Mouse (Mus musculus): ENCODE measurements around the gene Ier2. TPM values are rescaled to one million over a fixed set of nuclear protein-coding genes. Genes with fewer than 3 reads are reported as not detected.
"Not testable (repeated sequence)": the region's sequence is repeated elsewhere in the genome, so short reads cannot be mapped to it uniquely, and the experiment has no call there.

Gene Ier2
- total RNA-seq, 2 experiments from 2014 or later, result 7.2 to 7.6 TPM

DNA sequence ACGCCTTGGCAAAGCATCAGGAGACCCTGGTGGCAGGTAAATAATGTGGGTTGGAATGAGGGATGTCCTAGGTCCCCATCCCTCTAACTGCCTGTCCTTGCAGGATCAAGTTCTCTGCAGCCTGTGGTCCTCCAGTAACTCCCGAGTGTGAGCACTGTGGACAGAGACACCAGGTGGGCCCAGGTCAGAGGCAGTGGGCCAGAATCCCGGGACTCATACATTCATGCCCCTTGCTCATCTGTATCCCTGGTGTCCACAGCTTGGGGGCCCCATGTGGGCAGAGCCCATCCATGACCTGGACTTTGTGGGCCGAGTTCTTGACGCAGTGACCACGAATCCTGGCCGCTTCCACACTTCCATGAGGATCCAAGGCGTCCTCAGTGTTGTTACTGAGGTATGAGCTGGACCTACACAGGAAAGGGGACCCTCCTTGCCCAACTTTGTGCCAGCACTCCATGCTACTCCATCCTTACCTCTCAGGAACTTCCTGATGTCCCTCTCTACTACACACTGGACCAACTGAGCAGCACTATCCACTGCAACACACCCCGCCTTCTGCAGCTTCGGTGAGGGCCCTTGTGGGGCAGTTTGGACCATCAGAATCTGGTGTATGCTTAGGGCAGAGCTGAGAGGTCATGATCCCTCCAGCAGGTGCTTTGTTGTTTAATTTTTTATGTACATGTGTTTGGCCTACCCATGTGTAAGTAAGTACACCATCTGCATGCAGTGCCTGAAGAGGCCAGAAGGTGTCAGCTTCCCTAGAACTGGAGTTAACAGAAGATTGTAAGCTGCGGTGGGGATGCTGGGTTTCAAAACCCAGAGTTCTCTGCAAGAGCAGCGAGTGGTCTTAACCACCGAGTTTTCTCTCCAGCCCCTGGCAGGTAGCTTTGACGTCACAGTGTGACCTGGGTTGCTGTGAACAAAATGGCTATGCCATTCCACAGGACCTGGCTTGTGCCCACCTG lies 34.8 kb upstream of the Ier2 start:
- DNase-seq, result no peak

DNA sequence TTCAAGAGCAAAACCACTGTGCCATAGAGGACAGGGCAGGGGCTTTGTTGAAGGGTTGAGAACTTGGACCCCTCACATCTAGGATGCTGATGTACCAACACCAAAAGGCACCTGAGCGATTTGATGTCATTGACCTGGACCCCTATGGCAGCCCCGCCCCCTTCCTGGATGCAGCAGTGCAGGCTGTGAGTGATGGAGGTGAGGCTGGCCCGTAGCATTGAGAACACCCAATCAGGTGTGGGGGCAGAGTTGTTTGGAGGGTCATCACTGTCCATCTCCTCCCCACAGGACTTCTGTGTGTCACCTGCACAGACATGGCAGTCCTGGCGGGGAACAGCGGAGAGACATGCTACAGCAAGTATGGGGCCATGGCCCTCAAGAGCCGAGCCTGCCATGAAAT lies 32.5 kb upstream of the Ier2 start:
- no peak for DNase-seq

GRCm38 (mm10) chr8:84693332-84693731 lies 30.7 kb upstream of the Ier2 start:
- no peak for DNase-seq

DNA sequence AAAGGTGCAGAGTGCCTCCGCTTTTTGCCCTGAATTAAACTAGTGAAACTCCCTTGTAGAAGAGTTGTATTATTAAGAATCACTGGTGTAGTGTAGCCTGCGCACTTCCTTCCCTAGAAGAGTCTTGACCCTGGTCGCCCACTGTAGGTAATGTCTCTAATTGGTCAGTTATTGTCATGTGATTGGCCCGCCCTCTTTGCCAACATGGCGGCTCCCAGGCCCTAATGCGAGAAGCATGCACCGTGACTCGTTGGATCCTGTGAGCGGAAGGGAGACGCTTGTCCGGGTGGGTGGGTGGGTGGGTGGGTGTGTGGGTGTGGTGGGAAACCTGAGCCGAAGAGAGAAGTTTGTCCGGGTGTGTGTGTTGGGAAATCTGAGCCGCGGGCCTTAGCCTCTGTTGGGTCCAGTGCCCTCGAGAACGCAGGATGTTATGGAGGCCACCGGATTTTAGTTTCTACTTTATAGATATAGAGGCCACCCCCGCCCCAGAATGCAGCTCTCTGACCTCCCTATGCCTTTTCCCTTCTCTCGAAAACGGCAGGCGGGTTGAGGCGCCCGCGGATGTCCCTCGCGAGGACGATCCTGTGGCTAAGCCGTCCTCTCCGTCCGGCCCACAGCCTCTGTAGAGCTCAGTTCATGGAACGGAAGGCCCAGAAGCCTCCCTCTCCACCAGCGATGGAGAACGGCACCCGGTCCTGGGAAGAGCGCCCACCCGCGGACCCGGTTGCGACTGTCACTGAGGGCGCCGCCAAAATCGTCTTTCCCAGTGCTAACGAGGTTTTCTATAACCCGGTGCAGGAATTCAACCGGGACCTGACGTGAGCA lies 26.7 kb upstream of the Ier2 start:
- peak; percentile 84 to 91 for DNase-seq

GRCm38 (mm10) chr8:84687705-84688100 lies 25.1 kb upstream of the Ier2 start, which contains the start of gene Nacc1:
Gene Nacc1, minus strand, starts transcription at chr8:84687862.
- DNase-seq, result peak; percentile 83 to 86

GRCm38 (mm10) chr8:84687003-84687704 lies 24.5 kb upstream of the Ier2 start:
- DNase-seq, result no peak

GRCm38 (mm10) chr8:84686191-84687002 lies 23.7 kb upstream of the Ier2 start, which contains the start of gene Trmt1:
Gene Trmt1, plus strand, starts transcription at chr8:84686307.
- DNase-seq, result no peak

DNA sequence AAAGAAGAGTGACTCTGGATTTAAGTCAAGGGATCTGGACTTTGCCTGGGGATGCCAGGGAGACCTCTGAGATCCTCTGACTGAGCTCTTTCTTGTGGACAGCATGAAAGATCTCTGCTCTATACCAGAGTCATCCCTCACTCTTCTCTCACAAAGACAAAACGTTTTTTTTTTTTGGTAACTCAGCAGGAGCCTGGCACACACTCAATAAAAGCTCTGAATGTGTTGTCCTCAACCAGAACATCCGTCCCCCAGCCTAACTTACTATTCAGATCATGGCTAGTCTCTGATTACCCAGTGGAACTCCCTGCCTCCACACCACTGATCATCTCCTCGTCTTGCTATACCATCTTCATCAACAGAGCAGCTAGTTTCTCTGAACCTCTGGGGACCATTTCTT lies 21.9 kb upstream of the Ier2 start:
- no peak for DNase-seq

- no peak for DNase-seq
Observed at GRCm38 (mm10) chr8:84682257-84682656, 19.6 kb upstream of the Ier2 start.

DNA sequence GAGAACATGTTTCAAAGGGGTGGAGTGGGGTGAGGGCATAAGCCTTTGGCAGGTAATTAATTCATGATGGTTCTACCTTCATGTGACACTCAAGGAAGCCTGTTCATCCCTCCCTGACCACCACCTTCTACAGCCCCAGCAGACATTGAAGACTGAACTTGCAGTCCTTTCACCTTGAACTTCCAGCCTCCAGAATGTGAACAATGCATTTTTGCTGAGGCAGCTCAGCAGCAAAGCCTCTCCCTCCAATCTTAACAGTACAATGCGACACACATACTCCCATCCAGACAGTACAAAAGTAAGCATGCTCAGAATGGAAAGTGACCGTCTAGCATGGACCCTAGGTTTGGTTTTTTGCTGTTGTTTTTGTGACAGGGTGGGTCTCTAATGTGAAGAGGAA lies 18.8 kb upstream of the Ier2 start:
- DNase-seq, result no peak

DNA sequence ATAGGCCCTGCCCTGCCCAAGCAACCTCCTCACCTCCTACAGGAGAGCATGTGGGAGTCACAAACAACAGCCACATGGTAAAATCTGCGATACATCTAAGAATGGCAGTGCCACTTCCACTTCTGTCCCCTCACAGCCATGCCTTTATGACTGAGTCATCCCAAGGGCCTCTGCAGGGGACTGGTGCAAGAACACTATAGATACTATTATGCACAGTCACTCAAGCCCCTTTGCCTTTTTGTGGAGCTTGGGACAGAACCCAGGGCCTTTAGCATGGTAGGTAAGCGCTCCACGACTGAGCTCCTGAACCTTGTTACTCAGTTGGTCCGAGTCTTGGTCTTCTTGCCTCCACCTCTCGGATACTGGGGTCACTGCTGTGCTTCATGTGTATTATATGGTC lies 14.7 kb upstream of the Ier2 start:
- DNase-seq, result no peak

- not testable (repeated sequence) for DNase-seq
Observed at GRCm38 (mm10) chr8:84670295-84671006, 7.8 kb upstream of the Ier2 start.

- DNase-seq, result no peak
Observed at GRCm38 (mm10) chr8:84668731-84669485, 6.3 kb upstream of the Ier2 start.

DNA sequence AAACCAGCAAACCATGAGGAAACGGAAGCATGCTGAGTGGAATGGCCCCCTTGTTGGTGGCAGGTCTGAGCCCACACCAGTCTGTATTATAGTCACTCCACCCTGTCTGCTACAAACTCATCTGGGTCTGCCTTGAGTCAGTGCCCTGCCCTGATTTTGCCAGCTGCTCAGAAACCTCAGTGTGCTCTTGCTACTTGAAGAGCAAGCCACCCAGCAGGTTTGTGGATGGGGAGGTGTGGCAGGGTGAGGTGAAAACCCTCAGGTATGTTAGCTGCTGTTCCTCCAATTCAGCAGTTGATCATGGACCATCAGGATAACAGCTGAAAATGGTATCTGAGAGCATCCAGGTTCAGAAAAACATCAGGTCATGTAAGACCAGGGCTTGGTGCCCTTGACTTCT lies 5.4 kb upstream of the Ier2 start:
- no peak for DNase-seq

DNA sequence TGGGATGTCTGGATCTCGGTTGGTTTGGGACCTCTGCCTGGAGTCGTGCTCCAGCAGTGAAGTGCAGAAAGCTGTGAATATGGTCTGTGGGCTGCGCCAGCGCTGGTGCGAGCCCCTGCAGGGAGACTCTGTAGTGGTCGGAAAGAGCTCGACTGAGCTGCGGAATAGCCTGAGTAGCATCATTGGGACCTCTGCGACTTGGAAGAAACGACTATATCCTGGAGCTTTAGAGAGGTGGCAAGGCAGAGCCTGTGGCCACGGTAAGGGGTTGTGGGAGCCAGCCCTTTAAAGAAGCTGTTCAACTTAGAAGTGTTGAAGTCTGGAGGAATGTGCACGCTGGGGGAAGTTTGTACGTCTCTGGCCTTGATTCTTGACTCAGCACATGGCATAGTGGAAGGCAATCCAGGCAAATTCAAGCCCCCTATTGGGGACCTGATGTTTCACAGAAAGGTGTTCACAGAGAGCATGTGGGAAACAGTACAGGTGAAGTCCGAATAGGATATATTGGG lies 2.8 kb upstream of the Ier2 start:
- no peak for DNase-seq

DNA sequence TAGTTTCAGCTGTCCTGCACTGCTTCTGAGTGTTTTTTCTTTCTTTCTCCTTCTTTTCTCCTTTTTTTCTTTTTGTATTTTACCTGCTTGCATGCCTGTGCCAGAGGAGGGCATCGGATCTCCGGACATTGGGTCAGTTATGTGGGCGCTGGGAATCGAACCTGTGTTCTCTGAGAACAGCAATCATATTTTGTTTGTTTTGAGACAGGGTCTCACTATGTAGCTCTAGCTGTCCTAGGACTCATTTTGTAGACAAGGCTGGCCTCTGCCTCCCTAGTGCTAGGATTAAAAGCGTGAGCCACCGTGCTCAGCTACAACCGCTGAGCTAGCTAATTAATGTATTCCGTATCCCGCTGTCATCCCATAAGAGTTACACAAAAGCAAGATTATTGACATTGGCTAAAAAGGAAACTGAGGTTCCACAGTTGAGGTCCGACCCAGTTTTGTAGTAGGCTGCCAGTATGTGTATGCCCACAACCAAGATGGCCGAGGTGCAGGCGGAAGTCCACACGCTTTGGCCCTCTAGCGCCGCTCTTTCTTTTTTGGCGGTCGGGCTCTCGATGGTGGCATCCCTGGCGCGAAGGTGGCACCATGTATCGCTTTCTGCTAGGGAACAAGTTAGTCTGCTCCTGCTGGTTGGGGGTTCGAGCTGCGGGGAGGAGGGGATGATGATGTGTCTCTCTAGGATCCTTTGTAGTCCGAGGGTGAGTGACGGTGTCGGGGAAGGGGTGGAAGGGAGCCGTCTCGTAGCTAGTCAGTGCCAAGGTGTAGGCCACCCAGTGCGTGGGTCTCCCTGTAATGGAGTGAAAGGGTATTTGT lies 2.1 kb upstream of the Ier2 start:
- DNase-seq, result peak; percentile 80 to 81

DNA sequence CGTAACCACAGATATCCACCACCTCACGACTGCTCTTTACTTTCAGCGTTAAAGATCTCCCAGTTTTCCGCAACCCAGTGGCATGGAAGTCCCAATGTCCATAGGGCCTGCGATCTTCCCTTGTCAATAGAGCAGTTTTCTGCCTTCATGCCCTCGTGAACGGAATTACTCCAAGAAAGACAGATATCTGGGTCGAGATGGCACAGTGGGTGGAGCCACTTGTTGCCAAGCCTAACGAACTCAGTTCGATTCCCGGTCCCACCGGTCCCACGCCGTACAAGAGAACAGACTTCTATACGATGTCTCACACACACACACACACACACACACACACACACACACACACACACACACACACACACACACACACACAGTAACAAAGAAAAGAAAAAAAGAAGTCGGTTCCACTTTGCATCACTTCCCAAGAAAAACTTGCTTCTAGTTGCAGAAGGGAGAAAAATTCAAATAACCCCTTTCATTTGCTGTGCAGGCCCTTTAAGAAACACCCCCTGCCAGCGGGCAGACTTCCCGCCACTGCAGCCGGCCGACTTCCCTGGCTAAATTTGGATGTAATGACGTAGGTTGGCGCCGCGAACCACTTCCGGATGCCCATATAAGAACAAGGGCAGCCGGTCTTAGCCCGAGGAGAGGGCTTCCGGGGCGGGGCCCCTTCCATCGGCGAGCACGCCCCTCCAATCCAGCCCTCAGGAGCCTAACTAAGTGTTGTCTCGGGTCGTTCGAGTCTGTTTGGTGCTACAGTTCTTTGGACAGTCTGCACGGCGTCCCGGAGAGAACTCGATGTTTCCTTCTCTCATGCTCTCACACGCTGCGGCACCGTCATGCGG lies 1.1 kb upstream of the Ier2 start:
- peak; percentile 96 for DNase-seq

DNA sequence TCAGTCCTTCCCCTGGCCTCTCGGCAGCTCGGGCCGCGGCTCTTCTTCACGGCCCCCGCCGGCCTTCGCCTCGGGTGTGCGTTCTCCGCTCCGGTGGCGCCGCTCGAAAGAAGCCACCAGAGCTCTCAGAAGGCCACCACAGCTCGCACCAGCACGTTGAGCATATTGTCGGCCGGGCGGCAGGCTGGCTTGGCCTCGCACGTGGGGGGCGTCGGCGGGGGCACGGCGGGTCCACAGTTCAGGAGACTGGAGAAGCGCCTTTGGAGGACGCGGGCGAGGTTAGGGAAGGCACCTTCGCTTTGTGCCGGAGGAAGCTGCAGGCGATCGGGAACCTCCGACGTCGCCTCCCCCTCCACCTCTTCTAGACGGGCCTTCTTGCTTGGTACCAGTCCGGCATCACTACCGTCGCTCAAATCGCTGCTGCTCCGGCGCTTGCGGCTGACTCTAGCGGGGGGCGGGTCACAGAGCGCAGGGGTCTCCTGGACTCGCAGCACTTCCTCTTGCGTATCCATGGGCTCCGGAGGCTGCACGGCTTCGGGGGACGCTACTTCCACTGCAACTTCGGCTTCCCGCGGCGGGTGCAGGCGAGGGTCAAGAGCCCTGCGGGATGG lies 586 bp downstream of the Ier2 start:
- DNase-seq, result peak in 1 of 2 experiments; percentile 54
